Mouse (Mus musculus) liver, postnatal 0 days (tissue): ENCODE measurements at regions not wholly inside any gene's neighbourhood (a gene's known extent, or its start where the extent isn't known, plus 50 kb on each side); places are given as distances from the start of the nearest gene placed in this dataset.
"Not testable (repeated sequence)": the region's sequence is repeated elsewhere in the genome, so short reads cannot be mapped to it uniquely, and the experiment has no call there.

Experiments used
- ATAC-seq: fragments of 200-750 bp; cut with Nextera tagmentation; 2 replicates; pipeline ENCODE4 v1.8.0; 2017; ENCODE audit warnings: mild to moderate bottlenecking, moderate library complexity
- DNase-seq: peaks from one replicate; pipeline ENCODE4 v3.0.0-alpha.2; 2016
- H3K27ac ChIP-seq: fragments of 300-500 bp; sonication (generic); 2 replicates; pipeline ENCODE4 v1.5.1; 2014; ENCODE audit warnings: antibody characterized with exemption, moderate library complexity, mild to moderate bottlenecking, low read depth
- H3K27me3 ChIP-seq: fragments of 300-500 bp; sonication (generic); 2 replicates; pipeline ENCODE4 v1.6.1; 2014; ENCODE audit warnings: low read length, control low read depth, mixed read lengths; ENCODE audit not compliant: insufficient read depth
- H3K36me3 ChIP-seq: fragments of 300-500 bp; sonication (generic); replicated peaks from 2 replicates; pipeline ENCODE4 v1.6.1; 2014; ENCODE audit warnings: mild to moderate bottlenecking, control low read depth, low read length, moderate library complexity, mixed read lengths; ENCODE audit not compliant: insufficient read depth
- H3K4me1 ChIP-seq: fragments of 300-500 bp; sonication (generic); 2 replicates; pipeline ENCODE4 v1.6.1; 2014; ENCODE audit warnings: antibody characterized with exemption, mild to moderate bottlenecking, control low read depth; ENCODE audit not compliant: insufficient read depth
- H3K4me2 ChIP-seq: fragments of 300-500 bp; sonication (generic); 2 replicates; pipeline ENCODE4 v1.6.1; 2014; ENCODE audit warnings: low read depth, mild to moderate bottlenecking, low read length, moderate library complexity, mixed read lengths
- H3K4me3 ChIP-seq: fragments of 300-500 bp; sonication (generic); 2 replicates; pipeline ENCODE4 v1.5.1; 2014; ENCODE audit warnings: low read depth, low read length
- H3K9ac ChIP-seq: fragments of 300-500 bp; sonication (generic); replicated peaks from 2 replicates; pipeline ENCODE4 v1.6.1; 2014; ENCODE audit warnings: mild to moderate bottlenecking, moderate library complexity
- H3K9me3 ChIP-seq: fragments of 300-500 bp; sonication (generic); 2 replicates; pipeline ENCODE4 v1.6.1; 2016; ENCODE audit warnings: mild to moderate bottlenecking, control low read depth, low read length, mixed read lengths
- CTCF ChIP-seq: sonication (generic); IDR thresholded peaks from 2 replicates; pipeline ENCODE4 v1.5.1; 2016; ENCODE audit warnings: antibody characterized with exemption, low read depth
- EP300 ChIP-seq: IDR thresholded peaks from 2 replicates; pipeline ENCODE4 v1.6.1; 2016; ENCODE audit warnings: antibody characterized with exemption, low read depth, mild to moderate bottlenecking
- WGBS: fragments of 180-500 bp; shearing (Covaris S2); extraction: QIAGEN DNeasy Blood & Tissue Kit; methylation state at CpG from one replicate; pipeline ENCODE4 v1.1.7; 2014; ENCODE audit not compliant: insufficient replicate concordance; 5-methylcytosine and 5-hydroxymethylcytosine counted together

DNA sequence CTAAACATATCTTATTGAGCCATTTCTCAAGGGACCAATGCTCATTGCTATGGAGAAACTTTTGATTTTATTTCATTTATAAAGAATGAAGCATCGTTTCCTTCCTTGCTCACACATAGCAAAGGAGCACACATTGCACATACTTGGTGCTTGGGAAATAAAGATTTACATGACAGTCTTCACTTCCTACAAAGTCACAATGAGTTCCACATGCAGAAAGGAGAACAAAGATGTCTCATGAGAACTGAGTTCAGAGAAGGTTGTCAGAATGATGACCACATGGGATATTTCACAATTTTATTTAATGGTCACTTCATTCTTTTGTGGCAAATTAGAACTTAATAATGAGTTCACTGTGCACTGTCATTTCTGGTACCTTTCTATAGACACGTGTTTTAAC is 114.3 kb upstream of the Egfr start:
- peak; percentile 23; the same call in 1 of the 2 replicates for ATAC-seq
- TF ChIP-seq EP300 (no peak), CTCF (no peak)
- H3K4me3 ChIP-seq: no peak overlapping the region
- no peak overlapping the region for H3K4me2 ChIP-seq
- H3K9me3 ChIP-seq: no peaks in the 10 kb centered on the region
- H3K4me1 ChIP-seq: no peaks in the 10 kb centered on the region
- no peaks in the 10 kb centered on the region for H3K27me3 ChIP-seq
- DNase-seq: no peak
- no peak overlapping the region for H3K9ac ChIP-seq
- no peak overlapping the region for H3K27ac ChIP-seq
- no peaks in the 10 kb centered on the region for H3K36me3 ChIP-seq
- 63% methylated on average over 2 of the region's 2 CpGs for WGBS

DNA sequence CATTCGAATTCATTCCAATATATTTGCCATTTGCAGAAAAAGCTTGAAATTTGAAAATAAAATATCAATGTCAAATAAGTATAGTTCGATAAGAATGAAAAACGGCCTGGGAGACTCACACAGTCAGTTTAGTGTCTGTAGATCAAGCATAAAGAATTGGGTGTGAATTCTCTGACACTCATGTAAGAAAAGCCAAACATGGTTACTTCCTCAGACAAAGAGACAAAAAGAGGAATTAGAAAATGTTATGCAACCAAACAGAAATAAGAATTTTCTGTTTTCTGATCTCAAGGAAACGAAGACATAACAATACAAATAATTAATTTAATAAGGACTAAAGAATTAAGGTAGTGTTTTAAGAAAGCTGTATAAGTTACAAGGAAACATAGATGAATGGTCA is 113.7 kb upstream of the Egfr start:
- Histone ChIP-seq H3K4me3 (no peak overlapping the region), H3K27ac (no peak overlapping the region), H3K27me3 (no peaks in the 10 kb centered on the region), H3K36me3 (no peaks in the 10 kb centered on the region), H3K4me2 (no peak overlapping the region), H3K9me3 (no peaks in the 10 kb centered on the region), H3K9ac (no peak overlapping the region), H3K4me1 (no peaks in the 10 kb centered on the region)
- no peak for DNase-seq
- ATAC-seq: no peak
- 62% methylated on average over 4 of the region's 4 CpGs for WGBS
- TF ChIP-seq CTCF (no peak), EP300 (no peak)

DNA sequence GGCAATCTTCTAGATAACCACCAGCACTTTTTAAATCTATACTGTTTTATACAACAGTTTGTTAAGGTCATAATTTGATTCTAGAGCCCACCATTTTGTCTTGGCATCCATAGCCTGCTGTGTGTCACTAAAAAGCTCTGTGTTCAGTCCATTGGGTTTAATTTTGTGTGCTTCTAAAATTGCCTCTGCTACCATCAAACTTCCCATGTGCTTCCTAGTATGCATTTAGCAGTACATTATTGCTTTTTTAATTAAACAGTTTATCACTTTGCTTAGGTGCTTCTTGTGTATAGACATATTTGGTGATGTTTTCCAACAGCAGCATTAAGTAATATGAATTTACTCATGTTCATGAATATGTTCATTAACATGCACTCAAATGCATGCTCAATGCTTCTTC is 102.4 kb upstream of the Egfr start:
- DNase-seq (no peak), ATAC-seq (no peak)
- Histone ChIP-seq H3K36me3 (no peaks in the 10 kb centered on the region), H3K9ac (no peak overlapping the region), H3K4me1 (no peaks in the 10 kb centered on the region), H3K4me2 (no peak overlapping the region), H3K4me3 (no peak overlapping the region), H3K9me3 (no peaks in the 10 kb centered on the region), H3K27ac (no peak overlapping the region), H3K27me3 (no peaks in the 10 kb centered on the region)
- no peak for TF ChIP-seq EP300
- TF ChIP-seq CTCF: no peak

DNA sequence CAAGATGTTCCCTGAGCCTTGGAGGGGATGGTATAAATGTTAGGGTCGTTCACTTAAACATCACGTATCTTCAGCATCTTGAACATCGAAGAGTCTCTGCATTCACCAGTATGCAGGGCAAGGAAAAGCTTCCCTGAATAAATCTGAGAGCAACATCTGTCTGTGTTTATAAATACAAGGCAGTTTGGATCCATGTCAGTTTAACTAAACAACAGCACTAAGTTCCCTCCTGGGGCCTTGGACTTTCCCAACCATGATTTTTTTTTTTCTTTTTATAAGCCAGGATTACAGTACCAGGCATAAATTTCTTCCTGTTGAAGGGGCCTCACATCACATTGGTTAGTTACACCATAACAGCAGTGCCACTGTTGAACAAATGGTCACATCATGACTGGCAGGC is 88.2 kb upstream of the Egfr start:
- Histone ChIP-seq H3K27ac (no peak overlapping the region), H3K9ac (no peak overlapping the region), H3K4me1 (no peaks in the 10 kb centered on the region), H3K27me3 (no peaks in the 10 kb centered on the region), H3K9me3 (no peaks in the 10 kb centered on the region), H3K4me2 (no peak overlapping the region), H3K4me3 (no peak overlapping the region), H3K36me3 (no peaks in the 10 kb centered on the region)
- DNase-seq: no peak
- 83% methylated on average over 3 of the region's 3 CpGs for WGBS
- ATAC-seq: no peak
- TF ChIP-seq CTCF (no peak), EP300 (no peak)

DNA sequence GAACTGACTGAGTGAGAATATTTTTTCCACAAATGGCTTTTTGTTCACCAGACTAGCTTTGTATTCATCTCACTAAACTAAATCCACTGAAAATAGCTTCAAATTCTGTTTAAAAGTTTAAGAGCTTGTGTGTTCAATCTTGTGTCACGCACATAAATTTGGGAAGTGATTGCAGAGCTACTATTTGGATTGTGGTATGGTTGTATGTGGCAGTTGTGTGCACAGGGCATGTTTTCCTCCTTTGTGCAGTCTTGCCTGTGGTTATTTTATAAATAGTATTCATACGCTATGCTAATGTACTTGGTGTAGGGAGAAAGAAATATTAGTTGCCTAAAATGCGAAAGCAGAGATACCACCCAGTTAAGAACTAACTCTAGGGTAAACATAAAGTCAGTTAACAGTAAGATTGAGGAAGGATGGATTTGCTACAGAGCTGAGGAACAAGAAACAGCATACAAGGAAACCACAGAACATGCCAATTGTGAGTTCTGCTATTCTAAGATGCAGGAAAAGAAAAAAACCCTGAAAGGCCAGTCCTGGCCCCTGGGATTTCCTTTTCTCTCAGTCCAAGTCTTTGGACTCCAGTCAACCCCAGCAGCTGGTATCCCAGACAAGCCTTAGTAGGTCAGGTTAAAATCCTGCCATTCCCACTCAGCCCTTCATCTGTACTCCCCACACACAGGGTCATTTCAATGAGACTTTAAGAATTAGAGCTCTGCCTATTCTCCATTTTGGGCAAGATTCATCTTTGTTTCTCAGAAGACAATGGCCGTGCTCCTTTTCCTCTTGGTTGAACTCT is 82.4 kb upstream of the Egfr start:
- no peak overlapping the region for H3K4me3 ChIP-seq
- H3K4me2 ChIP-seq: no peak overlapping the region
- H3K9ac ChIP-seq: no peak overlapping the region
- H3K4me1 ChIP-seq: 0 out of 2 replicates have a peak, but pooled peaks cover 2% of the 10 kb centered on the region
- H3K36me3 ChIP-seq: no peaks in the 10 kb centered on the region
- ATAC-seq (no peak), DNase-seq (no peak)
- 51% methylated on average over 4 of the region's 4 CpGs for WGBS
- no peaks in the 10 kb centered on the region for H3K27me3 ChIP-seq
- H3K27ac ChIP-seq: no peak overlapping the region
- TF ChIP-seq CTCF (no peak), EP300 (no peak)
- H3K9me3 ChIP-seq: no peaks in the 10 kb centered on the region

DNA sequence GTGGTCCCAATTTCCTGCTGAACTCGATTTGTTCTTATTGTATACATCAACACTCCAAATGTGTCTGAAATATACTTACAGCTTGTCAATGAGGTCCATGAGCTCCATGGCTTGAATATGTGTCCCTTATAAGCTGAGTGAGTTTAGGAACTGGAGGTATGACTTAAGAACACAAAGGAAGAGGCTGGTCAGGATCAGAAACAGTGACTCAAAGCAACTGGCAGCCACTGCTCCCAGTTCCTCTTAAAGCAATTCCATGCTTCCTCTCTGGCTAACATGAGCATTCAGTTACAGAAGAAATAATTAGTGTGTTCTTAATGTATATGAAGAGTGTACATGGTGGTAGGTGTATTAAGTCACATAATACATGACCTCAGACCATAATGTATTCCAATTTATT is 81.7 kb upstream of the Egfr start:
- 37% methylated on average over 1 of the region's 1 CpGs for WGBS
- DNase-seq: no peak
- no peaks in the 10 kb centered on the region for H3K36me3 ChIP-seq

DNA sequence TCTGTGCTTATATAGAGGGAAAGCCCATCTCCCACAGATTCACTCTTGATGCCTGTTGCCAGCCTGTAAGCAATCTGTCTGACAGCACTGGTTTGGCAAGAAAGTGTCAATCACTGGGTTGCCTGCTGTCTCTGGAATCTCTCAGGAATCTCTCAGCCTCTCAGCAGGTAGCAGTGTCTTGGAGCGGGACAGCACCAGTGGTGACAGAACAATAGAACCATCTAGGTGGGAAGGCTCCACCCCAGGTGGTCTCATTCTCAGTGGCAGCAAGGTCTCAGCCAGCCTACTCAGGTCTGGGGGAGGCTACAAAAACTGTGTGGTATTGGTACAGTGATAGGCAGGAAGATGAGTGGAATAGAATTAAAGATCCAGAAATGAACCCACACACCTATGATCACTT is 76.1 kb upstream of the Egfr start:
- WGBS: 58% methylated on average over 1 of the region's 1 CpGs
- DNase-seq, H3K27ac ChIP-seq, H3K9me3 ChIP-seq, H3K4me3 ChIP-seq, ATAC-seq, H3K9ac ChIP-seq, H3K4me1 ChIP-seq, H3K36me3 ChIP-seq, H3K27me3 ChIP-seq, H3K4me2 ChIP-seq: not testable (repeated sequence)

More for the DNA sequence above, 81.7 kb upstream of the Egfr start:
- Histone ChIP-seq H3K4me3 (no peak overlapping the region), H3K27me3 (no peaks in the 10 kb centered on the region), H3K27ac (no peak overlapping the region), H3K4me1 (0 out of 2 replicates have a peak, but pooled peaks cover 2% of the 10 kb centered on the region), H3K9me3 (no peaks in the 10 kb centered on the region), H3K9ac (no peak overlapping the region), H3K4me2 (no peak overlapping the region)
- TF ChIP-seq CTCF (no peak), EP300 (no peak)
- ATAC-seq: no peak
